Mouse (Mus musculus) cerebellum, adult 2 months (tissue): Measurements from ENCODE around the gene Bcl9l.

Source experiments
- CTCF ChIP-seq: fragments of 200-500 bp; IDR thresholded peaks from 2 replicates; pipeline ENCODE4 v1.5.1; 2011; ENCODE audit warnings: low read depth, mild to moderate bottlenecking, control low read depth, low read length, moderate library complexity, borderline replicate concordance; ENCODE audit not compliant: insufficient read depth
- POLR2A ChIP-seq: fragments of 200-500 bp; IDR thresholded peaks from 2 replicates; pipeline ENCODE4 v1.6.1; 2011; ENCODE audit warnings: low read length, control low read depth, borderline replicate concordance; ENCODE audit not compliant: insufficient read depth

GRCm38 (mm10) chr9:44475936-44476335 is 6.7 kb upstream of the Bcl9l start:
- TF ChIP-seq CTCF (peak; percentile 17; the same call in 1 of the 2 replicates), POLR2A (no peak)
